Mouse (Mus musculus): ENCODE results near the gene Mtmr1. TPM values are rescaled to one million over a fixed set of nuclear protein-coding genes. Genes with fewer than 3 reads are reported as not detected.

Gene Mtmr1
- polyA plus RNA-seq, 1 experiment, result 24.1 TPM

GRCm38 (mm10) chrX:71434448-71434847 lies 69.9 kb downstream of the Mtmr1 start:
- Histone ChIP-seq H3K4me1 (ENCODE audit: control insufficient read depth, insufficient read depth, low read length) (peaks cover 3% of the 10 kb centered on the region), H3K27ac (ENCODE audit: insufficient read depth, low read length) (no peak overlapping the region), H3K4me3 (ENCODE audit: insufficient read depth, low read length) (no peak overlapping the region)
- TF ChIP-seq CTCF (IDR thresholded peaks at IDR 0.05; ENCODE audit: extremely low read depth, insufficient read depth, low read length), result no peak
- no peak for TF ChIP-seq POLR2A (IDR thresholded peaks at IDR 0.05; ENCODE audit: extremely low read depth, insufficient read depth, low read length)

- Histone ChIP-seq H3K4me3 (ENCODE audit: insufficient read depth, low read length) (no peak overlapping the region), H3K4me1 (ENCODE audit: control insufficient read depth, insufficient read depth, low read length) (peaks cover 3% of the 10 kb centered on the region), H3K27ac (ENCODE audit: insufficient read depth, low read length) (no peak overlapping the region)
- TF ChIP-seq CTCF (IDR thresholded peaks at IDR 0.05; ENCODE audit: extremely low read depth, insufficient read depth, low read length), result no peak
- TF ChIP-seq POLR2A (IDR thresholded peaks at IDR 0.05; ENCODE audit: extremely low read depth, insufficient read depth, low read length), result no peak
Measured at GRCm38 (mm10) chrX:71434860-71435259, 70.3 kb downstream of the Mtmr1 start.

GRCm38 (mm10) chrX:71435542-71435941 lies 71.0 kb downstream of the Mtmr1 start:
- Histone ChIP-seq H3K4me1 (ENCODE audit: control insufficient read depth, insufficient read depth, low read length) (peaks cover 3% of the 10 kb centered on the region), H3K4me3 (ENCODE audit: insufficient read depth, low read length) (no peak overlapping the region), H3K27ac (ENCODE audit: insufficient read depth, low read length) (no peak overlapping the region)
- TF ChIP-seq CTCF (IDR thresholded peaks at IDR 0.05; ENCODE audit: extremely low read depth, insufficient read depth, low read length) (no peak), POLR2A (IDR thresholded peaks at IDR 0.05; ENCODE audit: extremely low read depth, insufficient read depth, low read length) (no peak)

- TF ChIP-seq POLR2A (IDR thresholded peaks at IDR 0.05; ENCODE audit: extremely low read depth, insufficient read depth, low read length) (no peak), CTCF (IDR thresholded peaks at IDR 0.05; ENCODE audit: extremely low read depth, insufficient read depth, low read length) (no peak)
- H3K4me3 ChIP-seq (ENCODE audit: insufficient read depth, low read length), result no peak overlapping the region
- H3K27ac ChIP-seq (ENCODE audit: insufficient read depth, low read length), result no peak overlapping the region
- H3K4me1 ChIP-seq (ENCODE audit: control insufficient read depth, insufficient read depth, low read length), result peaks cover 3% of the 10 kb centered on the region
Measured at GRCm38 (mm10) chrX:71439473-71439872, 74.9 kb downstream of the Mtmr1 start.

DNA sequence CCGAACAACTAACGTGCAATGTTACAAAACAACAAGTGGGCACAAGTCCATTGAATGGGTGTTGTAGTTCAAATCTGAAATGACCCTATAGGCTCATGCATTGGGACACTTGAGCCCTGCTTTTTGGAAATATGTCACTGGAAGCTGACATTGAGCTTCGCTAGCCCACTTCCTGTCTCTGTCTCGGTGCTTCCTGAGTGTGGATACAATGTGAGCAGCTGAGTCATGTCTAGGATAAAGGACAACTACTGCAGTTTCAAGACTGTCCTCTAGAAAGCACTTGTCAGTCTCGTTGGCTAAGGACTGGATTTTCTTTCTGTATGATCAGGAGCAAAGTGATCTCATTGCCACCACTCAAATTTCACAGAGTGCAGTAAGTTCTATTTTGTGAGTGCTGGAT lies 78.4 kb downstream of the Mtmr1 start:
- no peaks in the 10 kb centered on the region for H3K4me1 ChIP-seq (ENCODE audit: control insufficient read depth, insufficient read depth, low read length)
- no peak overlapping the region for H3K4me3 ChIP-seq (ENCODE audit: insufficient read depth, low read length)
- TF ChIP-seq POLR2A (IDR thresholded peaks at IDR 0.05; ENCODE audit: extremely low read depth, insufficient read depth, low read length) (no peak), CTCF (IDR thresholded peaks at IDR 0.05; ENCODE audit: extremely low read depth, insufficient read depth, low read length) (no peak)
- no peak overlapping the region for H3K27ac ChIP-seq (ENCODE audit: insufficient read depth, low read length)

GRCm38 (mm10) chrX:71456078-71456737 lies 91.6 kb downstream of the Mtmr1 start:
- Histone ChIP-seq H3K4me3 (ENCODE audit: insufficient read depth, low read length) (no peak overlapping the region), H3K27ac (ENCODE audit: insufficient read depth, low read length) (no peak overlapping the region), H3K4me1 (ENCODE audit: control insufficient read depth, insufficient read depth, low read length) (no peaks in the 10 kb centered on the region)
- no peak for TF ChIP-seq CTCF (IDR thresholded peaks at IDR 0.05; ENCODE audit: extremely low read depth, insufficient read depth, low read length)
- no peak for TF ChIP-seq POLR2A (IDR thresholded peaks at IDR 0.05; ENCODE audit: extremely low read depth, insufficient read depth, low read length)

GRCm38 (mm10) chrX:71464138-71464826 lies 99.7 kb downstream of the Mtmr1 start:
- no peak overlapping the region for H3K27ac ChIP-seq (ENCODE audit: insufficient read depth, low read length)
- no peak overlapping the region for H3K4me3 ChIP-seq (ENCODE audit: insufficient read depth, low read length)
- H3K4me1 ChIP-seq (ENCODE audit: control insufficient read depth, insufficient read depth, low read length), result peaks cover 2% of the 10 kb centered on the region; the same call in 1 of the 2 replicates
- TF ChIP-seq POLR2A (IDR thresholded peaks at IDR 0.05; ENCODE audit: extremely low read depth, insufficient read depth, low read length) (no peak), CTCF (IDR thresholded peaks at IDR 0.05; ENCODE audit: extremely low read depth, insufficient read depth, low read length) (no peak)

DNA sequence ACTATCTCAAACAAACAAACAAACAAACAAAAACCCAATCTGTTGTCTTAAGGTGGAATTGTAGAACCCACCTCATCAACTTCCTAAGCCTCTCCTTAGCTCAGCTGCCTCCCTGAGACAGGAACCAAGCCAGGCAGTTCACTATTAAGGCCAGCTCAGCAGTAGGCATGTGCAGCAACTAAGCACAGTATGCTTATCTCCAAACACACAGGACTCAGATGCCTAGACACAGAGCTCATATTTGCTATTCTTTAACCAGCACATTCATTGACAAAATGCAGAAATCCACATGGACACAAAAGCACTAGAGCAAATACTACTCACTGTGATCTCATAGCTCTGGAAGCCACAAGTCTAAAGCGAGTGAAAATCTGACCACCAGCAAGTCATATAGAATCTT lies 100.9 kb downstream of the Mtmr1 start:
- TF ChIP-seq POLR2A (IDR thresholded peaks at IDR 0.05; ENCODE audit: extremely low read depth, insufficient read depth, low read length) (no peak), CTCF (IDR thresholded peaks at IDR 0.05; ENCODE audit: extremely low read depth, insufficient read depth, low read length) (no peak)
- Histone ChIP-seq H3K4me1 (ENCODE audit: control insufficient read depth, insufficient read depth, low read length) (peaks cover 2% of the 10 kb centered on the region; the same call in 1 of the 2 replicates), H3K27ac (ENCODE audit: insufficient read depth, low read length) (no peak overlapping the region), H3K4me3 (ENCODE audit: insufficient read depth, low read length) (no peak overlapping the region)

GRCm38 (mm10) chrX:71467491-71467890 lies 102.9 kb downstream of the Mtmr1 start:
- Histone ChIP-seq H3K4me3 (ENCODE audit: insufficient read depth, low read length) (no peak overlapping the region), H3K4me1 (ENCODE audit: control insufficient read depth, insufficient read depth, low read length) (peaks cover 2% of the 10 kb centered on the region; the same call in 1 of the 2 replicates), H3K27ac (ENCODE audit: insufficient read depth, low read length) (no peak overlapping the region)
- TF ChIP-seq POLR2A (IDR thresholded peaks at IDR 0.05; ENCODE audit: extremely low read depth, insufficient read depth, low read length) (no peak), CTCF (IDR thresholded peaks at IDR 0.05; ENCODE audit: extremely low read depth, insufficient read depth, low read length) (no peak)

Other genes with a start within 250 kb of the Mtmr1 start
- gene Mtm1, start 154.0 kb upstream of the Mtmr1 start, polyA plus RNA-seq (2012; rRNA removed), result 6.0 and 6.5 TPM in 2 replicates
- gene Cd99l2, start 128.1 kb downstream of the Mtmr1 start, polyA plus RNA-seq (2012; rRNA removed), result 56.4 and 56.6 TPM in 2 replicates
- 43.8 and 44.9 TPM in 2 replicates for gene Hmgb3, start 191.2 kb downstream of the Mtmr1 start, polyA plus RNA-seq (2012; rRNA removed)